Mouse (Mus musculus) myocyte (in vitro differentiated cells): Measurements from ENCODE around the gene Sowaha. TPM values are rescaled to one million over a fixed set of nuclear protein-coding genes. Genes with fewer than 3 reads are reported as not detected.

Experiments used
- H3K27me3 ChIP-seq: one replicate; pipeline ENCODE4 v1.6.1; 2011; ENCODE audit not compliant: control insufficient read depth, insufficient read depth, insufficient read length
- H3K36me3 ChIP-seq: one replicate; pipeline ENCODE4 v1.6.1; 2011; ENCODE audit not compliant: control insufficient read depth, insufficient read depth
- H3K4me2 ChIP-seq: one replicate; pipeline ENCODE4 v1.6.1; 2011; ENCODE audit warnings: low read depth, control low read depth
- H3K4me3 ChIP-seq: one replicate; pipeline ENCODE4 v1.5.1; 2011; ENCODE audit warnings: mild to moderate bottlenecking, control low read depth, moderate library complexity
- H3K79me2 ChIP-seq: one replicate; pipeline ENCODE4 v1.6.1; 2011; ENCODE audit not compliant: control insufficient read depth, insufficient read depth
- H3ac ChIP-seq: one replicate; pipeline ENCODE4 v1.6.1; 2011; ENCODE audit not compliant: control insufficient read depth, insufficient read length
- CEBPB ChIP-seq: IDR thresholded peaks from 2 replicates; pipeline ENCODE4 v1.6.1; 2011; ENCODE audit warnings: mild to moderate bottlenecking, moderate library complexity; ENCODE audit not compliant: poor library complexity, insufficient read depth, severe bottlenecking
- E2F4 ChIP-seq: IDR thresholded peaks from one replicate; pipeline ENCODE4 v1.6.1; 2011; ENCODE audit warnings: mild to moderate bottlenecking, control low read depth, moderate library complexity; ENCODE audit not compliant: insufficient read depth
- MAX ChIP-seq: IDR thresholded peaks from one replicate; pipeline ENCODE4 v1.6.1; 2011; ENCODE audit warnings: low read depth, mild to moderate bottlenecking, control low read depth
- MYOD1 ChIP-seq, 3 experiments: IDR thresholded peaks; one replicate each; pipeline ENCODE4 v1.6.1; 2011; ENCODE audit warnings: control low read depth in 2 of 3, low read depth in 2 of 3, mild to moderate bottlenecking in 2 of 3, moderate library complexity in 1 of 3; ENCODE audit not compliant: insufficient read length in 2 of 3, control insufficient read depth in 1 of 3
- MYOG ChIP-seq, 3 experiments: IDR thresholded peaks; one replicate each; pipeline ENCODE4 v1.6.1; 2011; ENCODE audit warnings: control low read depth in 2 of 3, low read depth in 2 of 3, mild to moderate bottlenecking in 2 of 3; ENCODE audit not compliant: insufficient read length in 2 of 3, control insufficient read depth in 1 of 3, insufficient read depth in 1 of 3
- POLR2A ChIP-seq: IDR thresholded peaks from one replicate; pipeline ENCODE4 v1.6.1; 2011; ENCODE audit warnings: low read depth, mild to moderate bottlenecking, control low read depth, moderate library complexity; ENCODE audit not compliant: insufficient read length
- POLR2AphosphoS2 ChIP-seq: IDR thresholded peaks from one replicate; pipeline ENCODE4 v1.6.1; 2011; ENCODE audit warnings: low read depth, control low read depth; ENCODE audit not compliant: insufficient read length
- REST ChIP-seq: IDR thresholded peaks from one replicate; pipeline ENCODE4 v1.6.1; 2011; ENCODE audit warnings: mild to moderate bottlenecking, control low read depth, moderate library complexity; ENCODE audit not compliant: insufficient read depth, insufficient read length
- SRF ChIP-seq: IDR thresholded peaks from one replicate; pipeline ENCODE4 v1.6.1; 2011; ENCODE audit warnings: low read depth; ENCODE audit not compliant: control insufficient read depth, insufficient read length
- TCF12 ChIP-seq: IDR thresholded peaks from one replicate; pipeline ENCODE4 v1.6.1; 2011; ENCODE audit warnings: mild to moderate bottlenecking, control low read depth; ENCODE audit not compliant: poor library complexity, insufficient read depth, severe bottlenecking
- TCF3 ChIP-seq: IDR thresholded peaks from one replicate; pipeline ENCODE4 v1.6.1; 2011; ENCODE audit warnings: low read depth, control low read depth; ENCODE audit not compliant: insufficient read length
- USF1 ChIP-seq: IDR thresholded peaks from one replicate; pipeline ENCODE4 v1.6.1; 2011; ENCODE audit warnings: low read depth, mild to moderate bottlenecking, control low read depth, moderate library complexity
- polyA plus RNA-seq: library from polyadenylated mRNA; unstranded; fragments of >200 nt; fragmentation: generic; extraction: Trizol; gene quantifications from one replicate; pipeline ENCODE4 v1.2.1, GENCODE M21; 2012; ENCODE audit warnings: missing spikeins

Sowaha gene
- polyA plus RNA-seq, 1 experiment = not detected

DNA sequence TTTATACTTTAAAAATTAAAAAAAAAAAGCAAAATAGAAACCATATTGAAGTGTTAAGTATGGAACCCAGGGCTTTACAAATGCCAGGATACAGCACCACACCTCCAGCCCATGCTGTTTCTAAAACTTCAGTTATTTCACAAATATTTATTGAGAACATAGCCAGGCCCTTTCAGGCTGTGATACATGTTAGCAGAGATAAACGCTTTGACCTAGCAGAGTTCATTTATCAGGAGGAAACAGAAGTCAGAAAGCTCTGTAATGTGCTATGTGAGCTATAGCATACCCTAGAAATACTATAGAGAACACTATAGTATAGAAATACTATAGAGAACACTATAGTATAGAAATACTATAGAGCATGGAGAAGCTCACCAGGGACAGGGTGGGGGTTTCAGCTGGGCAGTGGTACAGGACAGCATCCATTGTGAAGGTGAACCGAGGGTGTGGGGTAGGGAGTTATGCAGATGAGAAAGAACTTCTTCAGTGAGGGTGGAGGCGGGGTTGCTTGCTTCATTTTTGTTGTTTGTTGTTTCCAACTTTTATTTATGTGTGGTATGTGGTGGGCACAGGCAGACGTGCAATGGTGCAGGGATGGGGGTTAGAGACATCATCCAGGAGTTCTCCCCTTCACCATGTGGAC lies 1.1 kb upstream of the Sowaha start:
- Histone ChIP-seq H3K79me2 (no peaks in the 10 kb centered on the region), H3ac (no peak overlapping the region), H3K4me3 (no peak overlapping the region), H3K36me3 (no peaks in the 10 kb centered on the region), H3K27me3 (no peaks in the 10 kb centered on the region), H3K4me2 (no peak overlapping the region)
- TF ChIP-seq POLR2AphosphoS2 = no peak
- TF ChIP-seq POLR2A = no peak
- TF ChIP-seq TCF12 = no peak
- TF ChIP-seq MYOG (IDR thresholded peaks at IDR 0.05; ENCODE audit: control insufficient read depth in 1 of 3, insufficient read depth in 1 of 3, insufficient read length in 2 of 3, low read depth in 2 of 3) = no peak
- no peak for TF ChIP-seq E2F4
- no peak for TF ChIP-seq MYOD1 (IDR thresholded peaks at IDR 0.05; ENCODE audit: control insufficient read depth in 1 of 3, insufficient read length in 2 of 3, low read depth in 2 of 3)
- no peak for TF ChIP-seq USF1
- no peak for TF ChIP-seq CEBPB
- TF ChIP-seq SRF = no peak
- no peak for TF ChIP-seq REST
- no peak for TF ChIP-seq TCF3

DNA sequence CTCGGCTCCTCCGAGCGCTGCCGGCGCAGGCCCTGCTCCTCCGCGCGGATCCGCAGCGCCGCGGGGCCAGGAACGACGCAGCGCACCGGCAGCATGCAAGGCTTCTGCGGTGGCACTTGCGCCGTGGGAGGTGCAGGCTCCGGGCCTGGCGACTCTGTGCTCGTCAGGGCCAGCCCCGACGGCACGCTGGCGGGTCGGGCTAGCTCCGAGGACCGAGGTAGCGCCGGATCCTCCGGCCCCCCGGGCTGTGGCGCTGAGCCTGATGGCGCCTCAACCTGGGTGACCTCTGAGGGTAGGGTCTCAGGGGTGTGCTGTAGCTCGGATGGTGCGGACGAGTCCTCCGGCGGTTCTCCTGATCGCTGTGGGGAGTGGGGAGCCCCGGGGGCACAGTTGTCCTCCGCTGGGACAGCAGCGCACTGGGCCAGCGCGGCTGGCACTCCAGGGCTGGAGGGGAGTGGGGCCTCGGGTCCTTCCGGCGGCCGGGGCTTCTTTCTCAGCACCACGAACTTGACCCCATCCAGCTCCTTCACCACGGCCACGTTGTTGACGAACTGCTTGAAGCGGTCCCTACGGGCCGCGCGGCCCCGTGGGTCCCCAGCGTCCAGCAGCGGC lies 797 bp downstream of the Sowaha start:
- TF ChIP-seq TCF12 (no peak), TCF3 (no peak), SRF (no peak), CEBPB (no peak), POLR2A (no peak), POLR2AphosphoS2 (no peak), MYOD1 (IDR thresholded peaks at IDR 0.05; ENCODE audit: control insufficient read depth in 1 of 3, insufficient read length in 2 of 3, low read depth in 2 of 3) (no peak), E2F4 (no peak), MAX (no peak), MYOG (IDR thresholded peaks at IDR 0.05; ENCODE audit: control insufficient read depth in 1 of 3, insufficient read depth in 1 of 3, insufficient read length in 2 of 3, low read depth in 2 of 3) (no peak), REST (no peak)
- Histone ChIP-seq H3K4me2 (no peak overlapping the region), H3K27me3 (peaks cover 6% of the 10 kb centered on the region), H3ac (no peak overlapping the region), H3K79me2 (no peaks in the 10 kb centered on the region), H3K4me3 (no peak overlapping the region), H3K36me3 (no peaks in the 10 kb centered on the region)

GRCm38 (mm10) chr11:53478383-53479170 lies 1.5 kb downstream of the Sowaha start:
- Histone ChIP-seq H3K27me3 (peaks cover 12% of the 10 kb centered on the region), H3K4me3 (no peak overlapping the region), H3K79me2 (no peaks in the 10 kb centered on the region), H3K36me3 (no peaks in the 10 kb centered on the region), H3K4me2 (no peak overlapping the region), H3ac (no peak overlapping the region)
- TF ChIP-seq TCF3 = no peak
- TF ChIP-seq E2F4 = no peak
- TF ChIP-seq TCF12 = no peak
- no peak for TF ChIP-seq MYOG (IDR thresholded peaks at IDR 0.05; ENCODE audit: control insufficient read depth in 1 of 3, insufficient read depth in 1 of 3, insufficient read length in 2 of 3, low read depth in 2 of 3)
- no peak for TF ChIP-seq POLR2A
- TF ChIP-seq CEBPB = no peak
- TF ChIP-seq SRF = no peak
- no peak for TF ChIP-seq MYOD1 (IDR thresholded peaks at IDR 0.05; ENCODE audit: control insufficient read depth in 1 of 3, insufficient read length in 2 of 3, low read depth in 2 of 3)

GRCm38 (mm10) chr11:53477833-53478232 lies 2.2 kb downstream of the Sowaha start:
- Histone ChIP-seq H3K4me2 (no peak overlapping the region), H3K79me2 (no peaks in the 10 kb centered on the region), H3ac (no peak overlapping the region), H3K36me3 (no peaks in the 10 kb centered on the region), H3K4me3 (no peak overlapping the region), H3K27me3 (peaks cover 12% of the 10 kb centered on the region)
- TF ChIP-seq TCF3 (no peak), CEBPB (no peak), USF1 (no peak), TCF12 (no peak), SRF (no peak), REST (no peak), POLR2AphosphoS2 (no peak), MYOD1 (IDR thresholded peaks at IDR 0.05; ENCODE audit: control insufficient read depth in 1 of 3, insufficient read length in 2 of 3, low read depth in 2 of 3) (no peak), POLR2A (no peak), MAX (no peak), E2F4 (no peak), MYOG (IDR thresholded peaks at IDR 0.05; ENCODE audit: control insufficient read depth in 1 of 3, insufficient read depth in 1 of 3, insufficient read length in 2 of 3, low read depth in 2 of 3) (no peak)
